Mouse (Mus musculus): ENCODE measurements around the gene Sgce. TPM values are rescaled to one million over a fixed set of nuclear protein-coding genes. Genes with fewer than 3 reads are reported as not detected.
"Not testable (repeated sequence)": the region's sequence is repeated elsewhere in the genome, so short reads cannot be mapped to it uniquely, and the experiment has no call there.

The Sgce gene
- polyA plus RNA-seq, 1 experiment from 2014 or later = 57.5 TPM

DNA sequence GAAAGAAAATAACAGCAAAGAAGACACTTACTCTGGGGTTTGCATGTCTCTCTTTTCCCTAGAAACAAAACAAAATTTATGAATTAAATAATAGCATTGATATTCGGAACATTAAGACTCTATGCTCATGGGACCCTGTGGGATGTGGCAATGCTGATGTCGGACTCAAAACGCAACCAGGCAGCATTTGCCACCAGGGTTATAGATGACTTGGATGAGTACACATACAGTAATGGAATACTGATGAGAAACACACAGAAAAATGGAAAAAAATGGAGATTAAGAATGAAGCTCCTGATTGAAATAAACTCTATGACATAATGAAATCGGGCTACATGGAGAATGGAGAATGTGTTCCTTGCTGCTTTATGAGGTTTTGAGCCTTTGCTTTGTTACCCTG, 56.6 kb downstream of the Sgce start:
- Histone ChIP-seq H3K27me3 (no peaks in the 10 kb centered on the region), H3K9me3 (no peaks in the 10 kb centered on the region), H3K9ac (replicated peaks) (no peak overlapping the region), H3K27ac (no peak overlapping the region), H3K36me3 (peaks cover 5% of the 10 kb centered on the region; the same call in 1 of the 2 replicates), H3K4me3 (replicated peaks) (no peak overlapping the region), H3K4me1 (replicated peaks) (0 out of 2 replicates have a peak, but pooled peaks cover 3% of the 10 kb centered on the region), H3K4me2 (no peak overlapping the region)
- WGBS = 91% methylated on average over 4 of the region's 4 CpGs
- no peak for ATAC-seq (ENCODE audit: insufficient number of reproducible peaks, insufficient read depth, low FRiP score, low TSS enrichment, low read depth)

DNA sequence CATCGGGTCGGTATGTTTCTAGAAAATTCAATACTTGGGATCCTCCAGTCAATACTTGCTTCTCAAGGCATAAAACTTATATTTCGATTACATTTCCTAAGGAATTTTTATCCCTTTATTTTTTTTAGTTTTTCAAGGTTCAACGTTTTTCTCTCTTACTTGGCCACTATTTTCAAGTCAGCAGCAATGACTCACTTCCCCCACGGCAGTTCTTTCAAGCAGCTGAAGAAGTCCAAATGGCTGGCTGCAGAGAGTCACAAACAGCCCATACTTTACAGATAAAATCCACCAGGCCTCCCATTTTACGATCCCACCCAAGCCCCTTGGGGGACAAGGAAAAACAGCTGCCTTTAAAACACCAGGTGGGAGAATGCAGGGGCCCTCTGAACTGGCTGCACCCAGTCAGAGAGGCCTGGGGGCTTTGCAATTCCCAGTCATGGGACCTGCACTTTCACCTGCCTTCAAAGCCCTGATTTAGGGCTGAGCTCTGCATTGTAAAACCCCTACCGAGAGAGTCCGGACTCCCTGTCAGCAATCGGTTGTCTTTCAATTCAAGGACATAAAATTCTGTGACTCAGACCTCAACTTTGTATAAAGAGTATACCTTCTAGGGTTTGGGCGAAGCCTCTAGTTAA, 62.2 kb downstream of the Sgce start:
- Histone ChIP-seq H3K4me1 (replicated peaks) (peaks cover 6% of the 10 kb centered on the region), H3K9me3 (no peaks in the 10 kb centered on the region), H3K4me2 (no peak overlapping the region), H3K9ac (replicated peaks) (no peak overlapping the region), H3K27ac (peak overlapping the region; percentile 72), H3K27me3 (no peaks in the 10 kb centered on the region), H3K36me3 (peaks cover 6% of the 10 kb centered on the region; the same call in 1 of the 2 replicates), H3K4me3 (replicated peaks) (no peak overlapping the region)
- 29% methylated on average over 10 of the region's 10 CpGs for WGBS
- ATAC-seq (ENCODE audit: insufficient number of reproducible peaks, insufficient read depth, low FRiP score, low TSS enrichment, low read depth) = no peak

DNA sequence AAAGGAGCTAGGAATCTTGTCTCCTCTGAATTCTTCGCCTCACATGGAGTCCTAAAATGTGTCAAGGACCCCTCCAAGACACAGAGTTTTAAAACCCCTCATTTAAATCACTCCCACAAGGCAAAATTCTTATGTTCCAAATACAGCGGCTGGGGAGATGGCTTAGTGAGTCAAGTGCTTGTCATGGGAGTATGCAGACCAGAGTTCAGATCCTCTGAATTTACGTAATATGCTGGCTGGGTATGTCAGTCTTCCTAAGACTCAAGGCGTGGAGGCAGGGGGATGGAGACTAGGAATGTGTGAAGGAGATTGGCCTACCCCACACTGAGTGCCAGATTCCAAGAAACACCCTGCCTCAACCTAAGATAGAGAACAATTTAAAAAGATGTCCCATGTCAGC, 66.4 kb downstream of the Sgce start:
- H3K4me1 ChIP-seq (replicated peaks) = peaks cover 9% of the 10 kb centered on the region
- H3K9ac ChIP-seq (replicated peaks) = no peak overlapping the region
- no peaks in the 10 kb centered on the region for H3K27me3 ChIP-seq
- ATAC-seq (ENCODE audit: insufficient number of reproducible peaks, insufficient read depth, low FRiP score, low TSS enrichment, low read depth) = no peak
- no peak overlapping the region for H3K4me2 ChIP-seq
- H3K9me3 ChIP-seq = no peaks in the 10 kb centered on the region
- no peak overlapping the region for H3K4me3 ChIP-seq (replicated peaks)
- no peak overlapping the region for H3K27ac ChIP-seq
- H3K36me3 ChIP-seq = peaks cover 6% of the 10 kb centered on the region; the same call in 1 of the 2 replicates
- 92% methylated on average over 4 of the region's 4 CpGs for WGBS

DNA sequence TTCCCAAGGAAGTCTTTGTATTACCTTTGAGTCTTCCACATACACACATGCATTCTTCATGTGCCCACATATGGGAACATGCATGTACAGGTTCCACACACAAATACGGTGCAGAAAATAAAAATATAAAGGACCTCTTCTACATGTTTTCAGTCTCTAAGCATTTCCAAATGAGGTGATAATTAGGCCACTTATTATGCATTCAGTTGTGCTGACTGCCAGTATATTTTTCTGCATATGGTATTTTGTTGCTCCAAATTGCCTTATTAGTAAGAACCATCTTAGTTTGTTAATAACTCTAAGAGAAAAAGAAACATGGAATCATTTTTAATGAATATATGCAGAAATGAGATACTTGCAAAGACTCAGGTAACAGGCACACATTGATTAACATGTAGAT, 67.0 kb downstream of the Sgce start:
- H3K36me3 ChIP-seq = peaks cover 6% of the 10 kb centered on the region; the same call in 1 of the 2 replicates
- no peak overlapping the region for H3K9ac ChIP-seq (replicated peaks)
- H3K4me2 ChIP-seq = no peak overlapping the region
- H3K4me3 ChIP-seq (replicated peaks) = no peak overlapping the region
- no peak overlapping the region for H3K27ac ChIP-seq
- no peaks in the 10 kb centered on the region for H3K27me3 ChIP-seq
- peaks cover 7% of the 10 kb centered on the region for H3K4me1 ChIP-seq (replicated peaks)
- no peaks in the 10 kb centered on the region for H3K9me3 ChIP-seq
- no peak for ATAC-seq (ENCODE audit: insufficient number of reproducible peaks, insufficient read depth, low FRiP score, low TSS enrichment, low read depth)
- WGBS = 74% methylated on average over 1 of the region's 1 CpGs

DNA sequence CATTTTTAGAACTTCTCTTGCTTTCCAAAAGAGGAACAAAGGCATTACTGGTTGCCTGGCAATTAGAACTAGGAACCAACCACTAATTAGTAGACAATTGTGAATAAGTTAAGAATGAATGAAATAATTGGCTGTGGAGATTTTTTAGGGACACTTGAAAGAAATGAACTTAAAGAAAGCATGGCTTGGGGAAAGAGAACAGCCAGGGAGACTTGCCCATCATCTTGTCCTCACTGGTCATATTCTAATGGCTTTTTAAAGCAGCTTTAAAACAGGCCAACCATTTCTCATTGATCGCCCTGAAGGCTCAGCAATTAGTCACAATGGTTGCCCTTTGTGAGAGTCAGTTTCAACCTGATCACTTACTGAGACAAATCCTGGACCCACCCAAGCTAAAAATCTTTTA, 69.6 kb downstream of the Sgce start:
- H3K4me1 ChIP-seq (replicated peaks) = 0 out of 2 replicates have a peak, but pooled peaks cover 4% of the 10 kb centered on the region
- no peaks in the 10 kb centered on the region for H3K9me3 ChIP-seq
- no peak for ATAC-seq (ENCODE audit: insufficient number of reproducible peaks, insufficient read depth, low FRiP score, low TSS enrichment, low read depth)
- no peak overlapping the region for H3K4me2 ChIP-seq
- H3K27ac ChIP-seq = no peak overlapping the region
- H3K9ac ChIP-seq (replicated peaks) = no peak overlapping the region
- WGBS = 61% methylated on average over 1 of the region's 1 CpGs
- no peaks in the 10 kb centered on the region for H3K27me3 ChIP-seq
- H3K4me3 ChIP-seq (replicated peaks) = no peak overlapping the region
- peaks cover 6% of the 10 kb centered on the region; the same call in 1 of the 2 replicates for H3K36me3 ChIP-seq

DNA sequence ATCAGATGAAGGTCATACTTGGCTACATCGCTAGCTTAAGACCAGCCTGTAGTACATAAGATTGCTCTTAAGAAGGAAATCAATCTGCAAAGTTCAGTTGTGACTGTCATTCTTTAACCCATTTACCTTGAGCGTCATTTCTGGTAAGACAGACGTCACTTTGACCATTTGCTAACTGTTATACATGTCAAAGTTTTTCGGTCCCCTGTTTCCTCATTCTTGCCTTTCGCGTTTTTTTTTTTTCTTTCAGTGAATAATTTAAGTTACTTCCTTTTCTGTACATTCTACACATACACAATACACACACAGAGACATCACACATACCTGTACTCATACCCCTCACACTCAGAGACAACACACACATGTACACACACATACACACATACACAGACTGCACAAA, 81.9 kb downstream of the Sgce start:
- Histone ChIP-seq H3K27ac (no peak overlapping the region), H3K4me1 (replicated peaks) (no peaks in the 10 kb centered on the region), H3K4me2 (no peak overlapping the region), H3K9ac (replicated peaks) (no peak overlapping the region), H3K4me3 (replicated peaks) (no peak overlapping the region), H3K36me3 (no peaks in the 10 kb centered on the region), H3K27me3 (no peaks in the 10 kb centered on the region), H3K9me3 (no peaks in the 10 kb centered on the region)
- WGBS = 90% methylated on average over 6 of the region's 6 CpGs
- no peak for ATAC-seq (ENCODE audit: insufficient number of reproducible peaks, insufficient read depth, low FRiP score, low TSS enrichment, low read depth)

DNA sequence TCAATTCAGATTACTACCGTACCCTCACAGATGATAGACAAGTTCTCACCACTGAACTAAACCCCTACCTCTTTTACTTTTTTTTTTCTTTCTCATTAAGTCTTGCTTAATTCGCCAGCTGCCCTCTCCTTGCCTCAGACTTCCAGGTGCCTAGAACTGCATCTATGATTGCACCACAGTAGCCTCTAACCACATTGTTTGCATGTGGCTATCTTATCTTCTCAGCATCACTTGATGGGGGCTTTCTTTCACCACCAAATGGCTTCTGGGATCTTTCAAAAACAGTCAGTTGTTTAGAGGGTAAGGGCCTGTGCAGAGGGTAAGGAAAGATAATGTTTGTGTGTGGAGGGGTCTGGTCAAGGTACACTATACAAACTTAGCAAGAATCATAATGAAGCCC, 82.7 kb downstream of the Sgce start:
- H3K9me3 ChIP-seq = no peaks in the 10 kb centered on the region
- no peak overlapping the region for H3K4me3 ChIP-seq (replicated peaks)
- H3K27ac ChIP-seq = no peak overlapping the region
- 57% methylated on average over 2 of the region's 2 CpGs for WGBS
- H3K9ac ChIP-seq (replicated peaks) = no peak overlapping the region
- no peaks in the 10 kb centered on the region for H3K36me3 ChIP-seq
- H3K4me1 ChIP-seq (replicated peaks) = no peaks in the 10 kb centered on the region
- no peak for ATAC-seq (ENCODE audit: insufficient number of reproducible peaks, insufficient read depth, low FRiP score, low TSS enrichment, low read depth)
- H3K4me2 ChIP-seq = no peak overlapping the region
- H3K27me3 ChIP-seq = no peaks in the 10 kb centered on the region

DNA sequence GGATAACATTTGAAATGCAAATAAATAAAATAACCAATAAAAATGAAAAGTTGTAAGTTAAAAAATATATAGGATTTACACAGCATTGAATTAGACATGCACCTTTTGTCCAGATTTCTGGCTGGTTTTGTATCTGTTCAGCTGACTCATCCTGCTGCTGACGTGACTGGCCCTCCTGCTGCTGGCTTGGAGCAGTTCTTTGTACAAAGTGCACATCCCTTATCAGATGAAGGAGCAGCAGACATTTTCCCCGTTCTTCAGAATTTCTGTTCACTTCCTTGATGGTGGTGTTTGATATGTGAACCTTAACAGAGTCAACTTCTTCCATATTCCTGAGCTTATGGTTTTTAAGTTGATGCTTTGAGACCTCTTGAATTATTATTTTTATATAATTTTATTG, 83.5 kb downstream of the Sgce start:
- no peak overlapping the region for H3K27ac ChIP-seq
- H3K36me3 ChIP-seq = no peaks in the 10 kb centered on the region
- no peak overlapping the region for H3K4me2 ChIP-seq
- no peaks in the 10 kb centered on the region for H3K4me1 ChIP-seq (replicated peaks)
- no peaks in the 10 kb centered on the region for H3K27me3 ChIP-seq
- no peaks in the 10 kb centered on the region for H3K9me3 ChIP-seq
- ATAC-seq (ENCODE audit: insufficient number of reproducible peaks, insufficient read depth, low FRiP score, low TSS enrichment, low read depth) = no peak
- H3K4me3 ChIP-seq (replicated peaks) = no peak overlapping the region
- WGBS = 78% methylated on average over 2 of the region's 2 CpGs
- H3K9ac ChIP-seq (replicated peaks) = no peak overlapping the region

DNA sequence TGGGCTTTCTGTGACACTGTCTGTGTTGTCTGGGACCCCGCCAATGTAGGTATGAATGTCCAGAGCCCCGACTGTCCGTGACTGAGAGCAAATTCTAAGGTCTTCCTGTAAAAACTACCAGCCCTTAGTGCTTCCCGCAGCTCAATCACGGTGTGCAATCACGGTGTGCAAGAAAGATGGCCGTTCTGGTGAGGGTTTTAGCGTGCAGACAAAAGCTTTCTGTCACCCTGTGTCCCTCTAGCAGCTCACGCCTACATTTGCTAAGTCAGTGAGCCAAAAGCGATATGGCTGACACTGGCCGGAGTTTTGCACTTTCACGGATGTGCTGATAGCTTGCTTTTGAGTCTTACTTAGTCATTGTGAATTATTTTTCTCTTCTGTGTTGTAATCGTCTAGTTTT, 88.1 kb downstream of the Sgce start:
- Histone ChIP-seq H3K9me3 (no peaks in the 10 kb centered on the region), H3K27ac (no peak overlapping the region), H3K36me3 (no peaks in the 10 kb centered on the region), H3K4me3 (replicated peaks) (no peak overlapping the region), H3K4me2 (no peak overlapping the region), H3K4me1 (replicated peaks) (no peaks in the 10 kb centered on the region), H3K9ac (replicated peaks) (no peak overlapping the region), H3K27me3 (no peaks in the 10 kb centered on the region)
- ATAC-seq (ENCODE audit: insufficient number of reproducible peaks, insufficient read depth, low FRiP score, low TSS enrichment, low read depth) = no peak
- WGBS = 88% methylated on average over 13 of the region's 13 CpGs

DNA sequence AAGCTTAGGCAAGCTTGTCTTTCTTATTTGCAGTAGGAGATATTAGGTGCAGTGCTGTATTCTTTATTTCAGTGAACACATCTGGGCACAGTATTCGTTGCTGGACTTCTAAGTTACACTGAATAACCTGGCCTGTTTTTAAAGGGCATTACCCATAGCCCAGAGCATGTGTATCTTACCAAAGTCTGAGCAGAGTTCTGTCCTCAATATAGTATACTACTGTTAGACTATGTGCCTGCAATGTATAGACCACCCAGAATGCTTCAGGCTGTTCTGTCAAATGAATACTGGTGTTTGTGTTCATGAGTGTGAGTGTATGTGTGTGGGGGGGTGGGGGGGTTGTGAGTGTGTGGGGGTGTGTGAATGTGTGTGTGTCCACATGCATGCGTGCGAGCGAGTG, 91.1 kb downstream of the Sgce start:
- Histone ChIP-seq H3K36me3 (no peaks in the 10 kb centered on the region), H3K4me2 (no peak overlapping the region), H3K9ac (replicated peaks) (no peak overlapping the region), H3K27me3 (no peaks in the 10 kb centered on the region), H3K9me3 (peaks cover 8% of the 10 kb centered on the region), H3K4me1 (replicated peaks) (no peaks in the 10 kb centered on the region), H3K27ac (no peak overlapping the region), H3K4me3 (replicated peaks) (no peak overlapping the region)
- ATAC-seq (ENCODE audit: insufficient number of reproducible peaks, insufficient read depth, low FRiP score, low TSS enrichment, low read depth) = no peak
- 94% methylated on average over 4 of the region's 4 CpGs for WGBS

DNA sequence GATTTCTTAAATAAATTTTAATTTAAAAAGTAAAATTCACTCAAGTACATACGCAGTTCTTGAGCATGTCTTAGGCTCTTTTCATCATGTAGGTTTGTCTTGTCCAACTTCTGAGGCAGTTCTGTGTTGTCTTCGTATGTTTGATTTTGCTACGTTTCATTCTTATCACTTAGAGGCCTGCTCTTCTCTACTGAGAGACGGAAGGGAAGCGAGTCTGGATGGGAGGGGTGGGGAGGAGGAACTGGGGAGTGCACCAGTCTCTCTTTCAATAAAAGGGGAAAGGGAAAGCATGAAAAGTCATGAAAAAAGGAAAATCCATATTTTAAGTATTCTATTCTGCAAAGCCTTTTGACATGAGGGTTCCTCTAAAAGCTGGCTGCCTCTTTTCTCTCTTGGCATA, 91.5 kb downstream of the Sgce start:
- Histone ChIP-seq H3K4me1 (replicated peaks) (no peaks in the 10 kb centered on the region), H3K4me3 (replicated peaks) (no peak overlapping the region), H3K4me2 (no peak overlapping the region), H3K9me3 (peaks cover 8% of the 10 kb centered on the region), H3K27me3 (no peaks in the 10 kb centered on the region), H3K36me3 (no peaks in the 10 kb centered on the region), H3K27ac (no peak overlapping the region), H3K9ac (replicated peaks) (no peak overlapping the region)
- WGBS = 78% methylated on average over 5 of the region's 5 CpGs
- no peak for ATAC-seq (ENCODE audit: insufficient number of reproducible peaks, insufficient read depth, low FRiP score, low TSS enrichment, low read depth)

DNA sequence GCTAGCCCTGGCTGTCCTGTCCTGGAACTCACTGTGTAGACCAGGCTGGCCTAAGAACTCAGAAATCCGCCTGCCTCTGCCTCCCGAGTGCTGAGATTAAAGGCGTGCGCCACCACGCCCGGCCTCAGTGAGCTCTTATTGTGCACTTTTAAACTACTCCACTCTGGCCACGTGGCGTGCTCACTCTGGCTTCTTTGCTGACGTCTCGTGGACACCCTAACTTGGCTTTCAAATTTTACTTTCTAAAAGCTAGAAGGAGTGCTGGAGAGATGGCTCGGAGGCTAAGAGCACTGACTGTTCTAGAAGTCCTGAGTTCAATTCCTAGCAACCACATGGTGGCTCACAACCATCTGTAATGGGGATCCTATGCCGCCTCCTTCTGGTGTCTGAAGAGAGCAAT, 93.3 kb downstream of the Sgce start:
- not testable (repeated sequence) for H3K4me3 ChIP-seq (replicated peaks); H3K4me1 ChIP-seq (replicated peaks); H3K9ac ChIP-seq (replicated peaks); H3K27me3 ChIP-seq; ATAC-seq (ENCODE audit: insufficient number of reproducible peaks, insufficient read depth, low FRiP score, low TSS enrichment, low read depth); H3K4me2 ChIP-seq; H3K36me3 ChIP-seq; H3K9me3 ChIP-seq; H3K27ac ChIP-seq
- 94% methylated on average over 12 of the region's 12 CpGs for WGBS

Data from limb, embryonic 12.5 days (tissue).